Mouse (Mus musculus) kidney, adult 2 months (tissue): Measurements from ENCODE around the gene Odf2.
"Not testable (repeated sequence)": the region's sequence is repeated elsewhere in the genome, so short reads cannot be mapped to it uniquely, and the experiment has no call there.

Experiments used
- CTCF ChIP-seq: fragments of 200-500 bp; conservative IDR thresholded peaks from 2 replicates; pipeline ENCODE4 v1.5.1; 2011; ENCODE audit warnings: low read depth, mild to moderate bottlenecking, control low read depth, low read length, moderate library complexity, mixed read lengths; ENCODE audit not compliant: insufficient read depth, insufficient read length
- POLR2A ChIP-seq: fragments of 200-500 bp; IDR thresholded peaks from one replicate; pipeline ENCODE4 v1.6.1; 2011; ENCODE audit warnings: low read depth, low read length, control low read depth

DNA sequence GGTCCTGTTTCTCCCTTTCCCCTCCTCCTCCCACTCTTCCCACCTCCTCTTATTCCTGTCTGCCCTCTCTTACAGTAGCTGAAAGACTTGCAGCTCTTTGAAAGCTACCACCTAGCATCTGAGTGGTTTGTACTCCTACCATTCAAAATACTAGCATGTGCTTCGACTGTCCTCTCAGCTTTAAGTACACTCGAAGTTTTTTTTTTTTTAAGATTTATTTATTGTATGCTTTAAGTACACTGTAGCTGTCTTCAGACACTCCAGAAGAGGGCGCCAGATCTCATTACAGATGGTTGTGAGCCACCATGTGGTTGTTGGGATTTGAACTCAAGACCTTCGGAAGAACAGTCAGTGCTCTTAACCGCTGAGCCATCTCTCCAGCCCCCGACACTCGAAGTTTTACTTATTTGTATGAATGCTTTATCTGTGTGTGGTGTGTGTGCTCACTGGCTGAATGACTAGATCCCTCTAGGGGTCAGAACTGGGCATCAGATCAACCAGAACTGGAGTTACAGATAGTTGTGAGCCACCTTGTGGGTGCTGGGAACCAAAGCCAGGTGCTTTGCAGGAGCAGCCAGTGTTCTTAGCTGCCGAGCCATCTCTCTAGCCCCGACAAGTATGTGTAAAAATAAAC, 2.2 kb upstream of the Odf2 start:
- TF ChIP-seq POLR2A, CTCF: not testable (repeated sequence)
